Mouse (Mus musculus): Measurements from ENCODE around the gene Mrpl53. TPM values are rescaled to one million over a fixed set of nuclear protein-coding genes. Genes with fewer than 3 reads are reported as not detected.
A peak's percentile ranks its signal among the peaks of the same experiment; 100 is the strongest.

The Mrpl53 gene
- polyA plus RNA-seq, 1 experiment from 2014 or later, result 113 TPM

GRCm38 (mm10) chr6:83121863-83122710, 13.2 kb downstream of the Mrpl53 start:
- no peaks in the 10 kb centered on the region for H3K9me3 ChIP-seq (ENCODE audit: control insufficient read depth)
- H3K4me3 ChIP-seq (ENCODE audit: low read depth, low read length), result peak overlapping the region; percentile 63
- H3K27me3 ChIP-seq (replicated peaks; ENCODE audit: control insufficient read depth, insufficient read depth, low read length), result no peaks in the 10 kb centered on the region
- 0 out of 2 replicates have a peak, but pooled peaks cover 3% of the 10 kb centered on the region for H3K4me1 ChIP-seq (replicated peaks; ENCODE audit: control insufficient read depth, insufficient read depth, low read length)
- H3K4me2 ChIP-seq (replicated peaks; ENCODE audit: low read depth), result peak overlapping the region; percentile 93
- peak overlapping the region; percentile 86 for H3K27ac ChIP-seq (ENCODE audit: low read depth, low read length)
- H3K36me3 ChIP-seq (ENCODE audit: control insufficient read depth, insufficient read depth), result peaks cover 14% of the 10 kb centered on the region
- WGBS, result 1% methylated on average over 47 of the region's 52 CpGs
- peak; percentile 44 for ATAC-seq
- TF ChIP-seq CTCF (IDR thresholded peaks at IDR 0.05; ENCODE audit: low read depth), result 0 out of 2 replicates have a peak, but pooled peaks have one; percentile 20
- peak overlapping the region; percentile 61 for H3K9ac ChIP-seq (ENCODE audit: low read depth, low read length)

DNA sequence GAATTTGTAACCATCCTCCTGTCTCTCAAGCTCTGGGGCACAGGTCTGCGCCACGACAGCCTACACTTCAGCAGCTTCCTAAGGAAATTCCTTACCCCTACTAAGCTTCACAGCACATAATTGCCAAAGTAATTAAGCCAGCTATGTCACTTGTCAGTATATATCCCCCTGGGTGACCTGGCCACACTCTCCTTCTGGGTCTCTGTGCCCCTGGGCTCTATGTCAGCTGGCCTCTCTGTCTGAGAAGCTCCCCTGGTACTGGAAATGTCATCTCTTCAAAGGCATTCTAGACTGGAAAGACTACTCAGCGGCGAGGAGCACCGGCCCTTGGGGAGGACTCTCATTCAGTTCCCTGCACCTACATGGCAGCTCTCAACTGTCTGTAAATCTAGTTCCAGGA, 14.1 kb downstream of the Mrpl53 start:
- Histone ChIP-seq H3K4me3 (ENCODE audit: low read depth, low read length) (no peak overlapping the region), H3K36me3 (ENCODE audit: control insufficient read depth, insufficient read depth) (peaks cover 6% of the 10 kb centered on the region), H3K27ac (ENCODE audit: low read depth, low read length) (no peak overlapping the region), H3K4me1 (replicated peaks; ENCODE audit: control insufficient read depth, insufficient read depth, low read length) (0 out of 2 replicates have a peak, but pooled peaks cover 3% of the 10 kb centered on the region), H3K27me3 (replicated peaks; ENCODE audit: control insufficient read depth, insufficient read depth, low read length) (no peaks in the 10 kb centered on the region), H3K4me2 (replicated peaks; ENCODE audit: low read depth) (no peak overlapping the region), H3K9me3 (ENCODE audit: control insufficient read depth) (no peaks in the 10 kb centered on the region), H3K9ac (ENCODE audit: low read depth, low read length) (no peak overlapping the region)
- WGBS, result 85% methylated on average over 5 of the region's 5 CpGs
- no peak for TF ChIP-seq CTCF (IDR thresholded peaks at IDR 0.05; ENCODE audit: low read depth)
- ATAC-seq, result no peak

GRCm38 (mm10) chr6:83124851-83125312, 16.0 kb downstream of the Mrpl53 start:
- Histone ChIP-seq H3K36me3 (ENCODE audit: control insufficient read depth, insufficient read depth) (no peaks in the 10 kb centered on the region), H3K4me1 (replicated peaks; ENCODE audit: control insufficient read depth, insufficient read depth, low read length) (0 out of 2 replicates have a peak, but pooled peaks cover 3% of the 10 kb centered on the region), H3K4me3 (ENCODE audit: low read depth, low read length) (peak overlapping the region; percentile 78), H3K27me3 (replicated peaks; ENCODE audit: control insufficient read depth, insufficient read depth, low read length) (no peaks in the 10 kb centered on the region), H3K9me3 (ENCODE audit: control insufficient read depth) (no peaks in the 10 kb centered on the region), H3K9ac (ENCODE audit: low read depth, low read length) (peak overlapping the region; percentile 60), H3K4me2 (replicated peaks; ENCODE audit: low read depth) (peak overlapping the region; percentile 73), H3K27ac (ENCODE audit: low read depth, low read length) (no peak overlapping the region)
- peak; percentile 4; the same call in 1 of the 2 replicates for ATAC-seq
- WGBS, result under 1% methylated on average over 30 of the region's 30 CpGs
- no peak for TF ChIP-seq CTCF (IDR thresholded peaks at IDR 0.05; ENCODE audit: low read depth)

GRCm38 (mm10) chr6:83125331-83125730, 16.5 kb downstream of the Mrpl53 start, which contains the start of gene Ino80b:
TSS of gene Ino80b (minus strand) at chr6:83125431.
- TF ChIP-seq CTCF (IDR thresholded peaks at IDR 0.05; ENCODE audit: low read depth), result no peak
- Histone ChIP-seq H3K4me3 (ENCODE audit: low read depth, low read length) (peak within 1 kb of the TSS; percentile 78), H3K4me2 (replicated peaks; ENCODE audit: low read depth) (peak within 1 kb of the TSS; percentile 73), H3K4me1 (replicated peaks; ENCODE audit: control insufficient read depth, insufficient read depth, low read length) (0 out of 2 replicates have a peak, but pooled peaks cover 3% of the 10 kb centered on the region), H3K9ac (ENCODE audit: low read depth, low read length) (peak within 1 kb of the TSS; percentile 60), H3K27me3 (replicated peaks; ENCODE audit: control insufficient read depth, insufficient read depth, low read length) (no peaks in the 10 kb centered on the region), H3K36me3 (ENCODE audit: control insufficient read depth, insufficient read depth) (no peaks in the 10 kb centered on the region), H3K9me3 (ENCODE audit: control insufficient read depth) (no peaks in the 10 kb centered on the region), H3K27ac (ENCODE audit: low read depth, low read length) (no peak within 1 kb of the TSS)
- no peak for ATAC-seq
- WGBS, result 25% methylated on average over 5 of the region's 5 CpGs

DNA sequence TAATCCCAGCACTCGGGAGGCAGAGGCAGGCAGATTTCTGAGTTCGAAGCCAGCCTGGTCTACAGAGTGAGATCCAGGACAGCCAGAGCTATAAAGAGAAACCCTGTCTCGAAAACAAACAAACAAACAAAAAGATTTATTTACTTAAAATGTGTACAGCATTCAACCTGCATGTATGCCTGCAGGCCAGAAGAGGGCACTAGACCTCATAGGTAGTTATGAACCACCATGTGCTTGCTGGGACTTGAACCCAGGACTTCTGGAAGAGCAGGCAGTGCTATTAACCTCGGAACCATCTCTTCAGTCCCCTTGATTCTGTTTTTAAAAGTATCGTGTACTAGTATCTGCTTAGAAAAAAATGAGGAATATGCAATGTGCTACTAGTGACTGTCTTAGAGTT, 18.6 kb downstream of the Mrpl53 start:
- WGBS, result 95% methylated on average over 5 of the region's 5 CpGs
- no peak for ATAC-seq
- no peak overlapping the region for H3K4me2 ChIP-seq (replicated peaks; ENCODE audit: low read depth)
- 0 out of 2 replicates have a peak, but pooled peaks cover 10% of the 10 kb centered on the region for H3K4me1 ChIP-seq (replicated peaks; ENCODE audit: control insufficient read depth, insufficient read depth, low read length)
- H3K27me3 ChIP-seq (replicated peaks; ENCODE audit: control insufficient read depth, insufficient read depth, low read length), result no peaks in the 10 kb centered on the region
- no peak overlapping the region for H3K4me3 ChIP-seq (ENCODE audit: low read depth, low read length)
- H3K9me3 ChIP-seq (ENCODE audit: control insufficient read depth), result no peaks in the 10 kb centered on the region
- no peak overlapping the region for H3K9ac ChIP-seq (ENCODE audit: low read depth, low read length)
- TF ChIP-seq CTCF (IDR thresholded peaks at IDR 0.05; ENCODE audit: low read depth), result peak; percentile 57
- no peak overlapping the region for H3K27ac ChIP-seq (ENCODE audit: low read depth, low read length)
- no peaks in the 10 kb centered on the region for H3K36me3 ChIP-seq (ENCODE audit: control insufficient read depth, insufficient read depth)

- H3K4me2 ChIP-seq (replicated peaks; ENCODE audit: low read depth), result peak overlapping the region; percentile 46
- peak; percentile 77 for ATAC-seq
- H3K9ac ChIP-seq (ENCODE audit: low read depth, low read length), result 0 out of 2 replicates have a peak overlapping the region, but pooled peaks have one; percentile 26
- no peaks in the 10 kb centered on the region for H3K9me3 ChIP-seq (ENCODE audit: control insufficient read depth)
- TF ChIP-seq CTCF (IDR thresholded peaks at IDR 0.05; ENCODE audit: low read depth), result 0 out of 2 replicates have a peak, but pooled peaks have one; percentile 7
- peaks cover 15% of the 10 kb centered on the region for H3K4me1 ChIP-seq (replicated peaks; ENCODE audit: control insufficient read depth, insufficient read depth, low read length)
- peak overlapping the region; percentile 79 for H3K27ac ChIP-seq (ENCODE audit: low read depth, low read length)
- no peaks in the 10 kb centered on the region for H3K27me3 ChIP-seq (replicated peaks; ENCODE audit: control insufficient read depth, insufficient read depth, low read length)
- 27% methylated on average over 6 of the region's 6 CpGs for WGBS
- no peaks in the 10 kb centered on the region for H3K36me3 ChIP-seq (ENCODE audit: control insufficient read depth, insufficient read depth)
- H3K4me3 ChIP-seq (ENCODE audit: low read depth, low read length), result no peak overlapping the region
These were observed 22.7 kb downstream of the Mrpl53 start for GRCm38 (mm10) chr6:83131469-83132034.

Data from intestine, postnatal 0 days (tissue).